Mouse (Mus musculus) heart, embryonic 14.5 days (tissue): Measurements from ENCODE around the gene Mns1. TPM values are rescaled to one million over a fixed set of nuclear protein-coding genes. Genes with fewer than 3 reads are reported as not detected.

ENCODE experiments used
- ATAC-seq: fragments of 200-750 bp; cut with Nextera tagmentation; 2 replicates; pipeline ENCODE4 v1.8.0; 2017; ENCODE audit warnings: low read depth, moderate TSS enrichment; ENCODE audit not compliant: insufficient number of reproducible peaks, insufficient read depth, low FRiP score
- H3K27ac ChIP-seq, 2 experiments: fragments of 200-500 bp in 1 of 2; fragments of 300-500 bp in 1 of 2; sonication (generic) in 1 of 2; replicated peaks in 1 of 2; 2 replicates each; pipeline ENCODE4 v1.5.1; 2012 to 2014; ENCODE audit warnings: low read depth in 2 of 2, low read length in 2 of 2, control low read depth in 1 of 2, mild to moderate bottlenecking in 1 of 2, mixed read lengths in 1 of 2; ENCODE audit not compliant: control insufficient read depth in 1 of 2, insufficient read depth in 1 of 2
- H3K27me3 ChIP-seq: fragments of 300-500 bp; sonication (generic); 2 replicates; pipeline ENCODE4 v1.6.1; 2014; ENCODE audit warnings: mild to moderate bottlenecking, low read length, control low read depth; ENCODE audit not compliant: control insufficient read depth, insufficient read depth
- H3K36me3 ChIP-seq: fragments of 300-500 bp; sonication (generic); 2 replicates; pipeline ENCODE4 v1.6.1; 2014; ENCODE audit warnings: mild to moderate bottlenecking, control low read depth, low read length, mixed read lengths; ENCODE audit not compliant: control insufficient read depth, insufficient read depth
- H3K4me1 ChIP-seq, 2 experiments: fragments of 200-500 bp in 1 of 2; fragments of 300-500 bp in 1 of 2; sonication (generic) in 1 of 2; 2 replicates each; pipeline ENCODE4 v1.6.1; 2012 to 2014; ENCODE audit warnings: low read length in 2 of 2, control low read depth in 1 of 2, mixed read lengths in 1 of 2; ENCODE audit not compliant: control insufficient read depth in 2 of 2, insufficient read depth in 2 of 2
- H3K4me2 ChIP-seq: fragments of 300-500 bp; sonication (generic); 2 replicates; pipeline ENCODE4 v1.6.1; 2014; ENCODE audit warnings: mild to moderate bottlenecking, low read length
- H3K4me3 ChIP-seq, 2 experiments: fragments of 200-500 bp in 1 of 2; fragments of 300-500 bp in 1 of 2; sonication (generic) in 1 of 2; 2 replicates each; pipeline ENCODE4 v1.5.1; 2012 to 2014; ENCODE audit warnings: low read length in 2 of 2, mild to moderate bottlenecking in 2 of 2, control low read depth in 1 of 2, low read depth in 1 of 2, moderate library complexity in 1 of 2; ENCODE audit not compliant: control insufficient read depth in 1 of 2, insufficient read depth in 1 of 2
- H3K9ac ChIP-seq: fragments of 300-500 bp; sonication (generic); 2 replicates; pipeline ENCODE4 v1.6.1; 2014; ENCODE audit warnings: mild to moderate bottlenecking, low read length
- H3K9me3 ChIP-seq: fragments of 300-500 bp; sonication (generic); 2 replicates; pipeline ENCODE4 v1.6.1; 2016; ENCODE audit warnings: low read length, control low read depth; ENCODE audit not compliant: control insufficient read depth
- WGBS: fragments of 180-500 bp; shearing (Covaris S2); extraction: QIAGEN DNeasy Blood & Tissue Kit; methylation state at CpG from one replicate; pipeline ENCODE4 v1.1.7; 2014; 5-methylcytosine and 5-hydroxymethylcytosine counted together
- polyA plus RNA-seq: library from polyadenylated mRNA; unstranded; fragments of >200 nt; fragmentation: Nextera tagmentation; extraction: Ambion mirVana; gene quantifications from 2 replicates; pipeline ENCODE4 v1.2.1, GENCODE M21; 2014

Gene Mns1
- polyA plus RNA-seq, 1 experiment from 2014 or later = 11.6 TPM

- 77% methylated on average over 3 of the region's 3 CpGs for WGBS
- H3K27ac ChIP-seq = no peak overlapping the region
These were observed 23.0 kb downstream of the Mns1 start for GRCm38 (mm10) chr9:72460767-72461166.

GRCm38 (mm10) chr9:72462427-72462826, 24.6 kb downstream of the Mns1 start:
- H3K36me3 ChIP-seq = peaks cover 26% of the 10 kb centered on the region
- WGBS = 88% methylated on average over 2 of the region's 2 CpGs

More at GRCm38 (mm10) chr9:72460767-72461166, 23.0 kb downstream of the Mns1 start:
- no peak for ATAC-seq
- Histone ChIP-seq H3K9ac (no peak overlapping the region), H3K4me2 (no peak overlapping the region), H3K4me3 (no peak overlapping the region), H3K27me3 (no peaks in the 10 kb centered on the region), H3K9me3 (no peaks in the 10 kb centered on the region), H3K36me3 (peaks cover 35% of the 10 kb centered on the region), H3K4me1 (no peaks in the 10 kb centered on the region; a peak in 1 of 4 replicates)

DNA sequence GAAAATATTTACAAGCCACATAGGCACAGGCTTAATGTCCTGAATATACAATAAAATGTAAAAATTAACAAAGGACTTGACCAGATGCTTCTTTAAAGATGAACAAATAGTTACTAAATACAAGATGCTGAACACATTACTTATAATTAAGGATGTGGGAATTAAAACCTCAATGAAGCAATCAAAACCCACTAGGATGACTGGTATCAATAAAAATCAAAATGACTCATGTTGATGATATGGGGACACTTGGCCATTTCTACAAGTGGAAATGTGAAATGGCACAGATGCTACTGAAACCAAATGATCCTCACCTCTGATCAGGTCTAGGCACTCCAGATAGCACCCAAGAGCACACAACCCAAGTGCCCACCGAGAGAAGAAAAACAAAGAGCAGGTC, 27.0 kb downstream of the Mns1 start:
- WGBS = 87% methylated on average over 1 of the region's 1 CpGs
- no peaks in the 10 kb centered on the region; a peak in 1 of 4 replicates for H3K4me1 ChIP-seq
- no peak overlapping the region for H3K27ac ChIP-seq
- H3K27me3 ChIP-seq = no peaks in the 10 kb centered on the region
- H3K9me3 ChIP-seq = no peaks in the 10 kb centered on the region
- H3K36me3 ChIP-seq = peaks cover 16% of the 10 kb centered on the region
- no peak overlapping the region for H3K4me3 ChIP-seq
- no peak overlapping the region for H3K4me2 ChIP-seq
- no peak overlapping the region for H3K9ac ChIP-seq
- no peak for ATAC-seq

More at GRCm38 (mm10) chr9:72462427-72462826, 24.6 kb downstream of the Mns1 start:
- no peaks in the 10 kb centered on the region for H3K9me3 ChIP-seq
- no peak for ATAC-seq
- H3K27me3 ChIP-seq = no peaks in the 10 kb centered on the region
- no peaks in the 10 kb centered on the region; a peak in 1 of 4 replicates for H3K4me1 ChIP-seq
- no peak overlapping the region for H3K4me2 ChIP-seq
- H3K27ac ChIP-seq = no peak overlapping the region
- no peak overlapping the region for H3K9ac ChIP-seq
- no peak overlapping the region for H3K4me3 ChIP-seq

GRCm38 (mm10) chr9:72465754-72466181, 28.0 kb downstream of the Mns1 start:
- Histone ChIP-seq H3K27me3 (no peaks in the 10 kb centered on the region), H3K4me1 (no peaks in the 10 kb centered on the region; a peak in 1 of 4 replicates)
- 80% methylated on average over 4 of the region's 4 CpGs for WGBS

GRCm38 (mm10) chr9:72467551-72468407, 30.0 kb downstream of the Mns1 start:
- no peak overlapping the region for H3K27ac ChIP-seq
- H3K36me3 ChIP-seq = peaks cover 9% of the 10 kb centered on the region
- H3K27me3 ChIP-seq = no peaks in the 10 kb centered on the region
- H3K4me1 ChIP-seq = no peaks in the 10 kb centered on the region; a peak in 1 of 4 replicates
- WGBS = 60% methylated on average over 11 of the region's 11 CpGs
- H3K9me3 ChIP-seq = no peaks in the 10 kb centered on the region
- no peak overlapping the region for H3K9ac ChIP-seq
- ATAC-seq = no peak
- no peak overlapping the region for H3K4me2 ChIP-seq
- H3K4me3 ChIP-seq = no peak overlapping the region

More at GRCm38 (mm10) chr9:72465754-72466181, 28.0 kb downstream of the Mns1 start:
- H3K36me3 ChIP-seq = peaks cover 7% of the 10 kb centered on the region
- no peak overlapping the region for H3K27ac ChIP-seq
- H3K4me3 ChIP-seq = no peak overlapping the region
- no peak for ATAC-seq
- H3K9me3 ChIP-seq = no peaks in the 10 kb centered on the region
- H3K9ac ChIP-seq = no peak overlapping the region
- H3K4me2 ChIP-seq = no peak overlapping the region

- Histone ChIP-seq H3K36me3 (peaks cover 18% of the 10 kb centered on the region), H3K4me1 (no peaks in the 10 kb centered on the region; a peak in 1 of 4 replicates), H3K4me2 (no peak overlapping the region), H3K4me3 (no peak overlapping the region), H3K9me3 (no peaks in the 10 kb centered on the region), H3K27ac (no peak overlapping the region), H3K9ac (no peak overlapping the region), H3K27me3 (no peaks in the 10 kb centered on the region)
- WGBS = 86% methylated on average over 10 of the region's 10 CpGs
- no peak for ATAC-seq
These were observed 30.8 kb downstream of the Mns1 start for GRCm38 (mm10) chr9:72468616-72469015.

- Histone ChIP-seq H3K27ac (no peak overlapping the region), H3K9ac (no peak overlapping the region), H3K27me3 (no peaks in the 10 kb centered on the region), H3K4me1 (no peaks in the 10 kb centered on the region; a peak in 1 of 4 replicates), H3K9me3 (no peaks in the 10 kb centered on the region), H3K4me2 (no peak overlapping the region), H3K4me3 (no peak overlapping the region), H3K36me3 (peaks cover 19% of the 10 kb centered on the region)
- no peak for ATAC-seq
- 88% methylated on average over 1 of the region's 1 CpGs for WGBS
These were observed 32.0 kb downstream of the Mns1 start for GRCm38 (mm10) chr9:72469851-72470250.
